Mouse (Mus musculus) lung, postnatal 0 days (tissue): ENCODE results near the gene Gm20708. TPM values are rescaled to one million over a fixed set of nuclear protein-coding genes. Genes with fewer than 3 reads are reported as not detected.

Source experiments
- ATAC-seq: fragments of 200-750 bp; cut with Nextera tagmentation; 2 replicates; pipeline ENCODE4 v1.8.0; 2017; ENCODE audit warnings: moderate library complexity
- DNase-seq: peaks from one replicate; pipeline ENCODE4 v3.0.0-alpha.2; 2016; ENCODE audit warnings: low spot score
- H3K27ac ChIP-seq: fragments of 300-500 bp; sonication (generic); 2 replicates; pipeline ENCODE4 v1.5.1; 2014; ENCODE audit warnings: antibody characterized with exemption, mild to moderate bottlenecking, low read length, mixed read lengths
- H3K27me3 ChIP-seq: fragments of 300-500 bp; sonication (generic); replicated peaks from 2 replicates; pipeline ENCODE4 v1.6.1; 2014; ENCODE audit warnings: low read length, mixed read lengths; ENCODE audit not compliant: insufficient read depth
- H3K36me3 ChIP-seq: fragments of 300-500 bp; sonication (generic); 2 replicates; pipeline ENCODE4 v1.6.1; 2014; ENCODE audit warnings: low read length, mixed read lengths; ENCODE audit not compliant: insufficient read depth
- H3K4me1 ChIP-seq: fragments of 300-500 bp; sonication (generic); 2 replicates; pipeline ENCODE4 v1.6.1; 2014; ENCODE audit warnings: antibody characterized with exemption, low read depth, low read length, mixed read lengths; ENCODE audit not compliant: insufficient read depth
- H3K4me2 ChIP-seq: fragments of 300-500 bp; sonication (generic); replicated peaks from 2 replicates; pipeline ENCODE4 v1.6.1; 2014; ENCODE audit warnings: low read depth, mild to moderate bottlenecking, low read length, moderate library complexity, mixed read lengths
- H3K4me3 ChIP-seq: fragments of 300-500 bp; sonication (generic); 2 replicates; pipeline ENCODE4 v1.5.1; 2014; ENCODE audit warnings: low read depth, low read length
- H3K9ac ChIP-seq: fragments of 300-500 bp; sonication (generic); replicated peaks from 2 replicates; pipeline ENCODE4 v1.6.1; 2014; ENCODE audit warnings: low read depth, mild to moderate bottlenecking
- H3K9me3 ChIP-seq: fragments of 300-500 bp; sonication (generic); 2 replicates; pipeline ENCODE4 v1.6.1; 2016; ENCODE audit warnings: low read length, mixed read lengths
- CTCF ChIP-seq: IDR thresholded peaks from 2 replicates; pipeline ENCODE4 v1.5.1; 2016; ENCODE audit warnings: antibody characterized with exemption, mild to moderate bottlenecking
- EP300 ChIP-seq: IDR thresholded peaks from 2 replicates; pipeline ENCODE4 v1.6.1; 2016; ENCODE audit warnings: antibody characterized with exemption, mild to moderate bottlenecking, control low read depth
- WGBS: fragments of 180-500 bp; shearing (Covaris S2); extraction: QIAGEN DNeasy Blood & Tissue Kit; methylation state at CpG from one replicate; pipeline ENCODE4 v1.1.7; 2014; 5-methylcytosine and 5-hydroxymethylcytosine counted together
- polyA plus RNA-seq: library from polyadenylated mRNA; unstranded; fragments of >200 nt; fragmentation: Nextera tagmentation; extraction: Ambion mirVana; gene quantifications from 2 replicates; pipeline ENCODE4 v1.2.1, GENCODE M21; 2015

Gm20708 gene
- polyA plus RNA-seq, 1 experiment from 2014 or later: 0.27 TPM

DNA sequence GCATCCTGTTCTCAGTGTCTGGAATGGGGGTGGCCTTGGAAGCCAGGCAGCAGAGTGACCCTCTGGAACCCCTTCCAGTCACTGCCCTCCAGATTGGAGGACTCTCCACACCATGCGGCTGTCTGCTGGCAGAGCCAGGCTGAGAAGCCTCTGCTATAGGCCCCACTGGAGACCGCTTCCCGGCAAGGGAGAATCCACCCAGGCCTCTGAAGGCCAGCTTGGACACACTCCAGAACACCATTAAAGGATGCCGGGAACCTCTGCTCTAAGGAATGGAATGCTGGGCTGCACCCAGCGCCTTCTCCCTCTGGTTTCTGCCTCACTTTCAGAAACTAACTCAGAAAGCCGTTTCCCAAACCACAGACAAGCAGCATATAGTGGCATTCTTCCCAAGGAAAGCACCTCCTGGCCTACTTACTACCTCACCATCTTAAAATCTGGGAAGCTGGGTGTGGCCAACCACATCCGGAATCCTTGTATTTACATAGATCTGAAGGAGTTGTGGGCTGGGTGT lies 13.3 kb downstream of the Gm20708 start:
- whole genome bisulfite sequencing: 32% methylated on average over 7 of the region's 7 CpGs
- no peak overlapping the region for H3K4me2 ChIP-seq
- ATAC-seq: no peak
- peak overlapping the region; percentile 39 for H3K27ac ChIP-seq
- no peak overlapping the region for H3K9ac ChIP-seq
- H3K9me3 ChIP-seq: no peaks in the 10 kb centered on the region
- H3K4me3 ChIP-seq: no peak overlapping the region
- TF ChIP-seq CTCF (no peak), EP300 (peak; percentile 36; the same call in 1 of the 2 replicates)
- DNase-seq: peak; percentile 58
- peaks cover 39% of the 10 kb centered on the region for H3K4me1 ChIP-seq
- H3K27me3 ChIP-seq: no peaks in the 10 kb centered on the region
- no peaks in the 10 kb centered on the region for H3K36me3 ChIP-seq

DNA sequence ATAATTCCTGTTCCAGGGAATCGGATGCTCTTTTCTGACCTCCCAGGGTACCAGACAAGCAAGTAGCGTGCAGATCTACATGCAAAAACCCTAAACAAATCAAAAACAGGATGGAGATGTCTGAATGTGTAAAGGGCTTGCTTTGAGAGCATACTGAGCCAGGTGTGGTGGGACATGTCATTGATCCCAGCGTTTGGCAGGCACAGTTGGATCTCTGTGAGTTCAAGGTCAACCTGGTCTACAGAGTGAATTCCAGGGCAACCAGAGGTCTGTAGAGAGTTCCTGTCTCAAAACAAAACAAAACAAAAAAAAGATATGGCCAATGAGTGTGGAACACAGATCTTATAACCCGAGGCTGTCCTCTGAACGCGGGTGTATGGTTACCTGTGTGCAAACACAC lies 13.9 kb downstream of the Gm20708 start:
- WGBS: 81% methylated on average over 6 of the region's 6 CpGs
- TF ChIP-seq EP300: no peak
- TF ChIP-seq CTCF: no peak
- Histone ChIP-seq H3K9me3 (no peaks in the 10 kb centered on the region), H3K27ac (0 out of 2 replicates have a peak overlapping the region, but pooled peaks have one; percentile 39), H3K36me3 (no peaks in the 10 kb centered on the region), H3K4me3 (no peak overlapping the region), H3K4me2 (no peak overlapping the region), H3K4me1 (peaks cover 43% of the 10 kb centered on the region), H3K27me3 (no peaks in the 10 kb centered on the region), H3K9ac (no peak overlapping the region)
- no peak for ATAC-seq
- no peak for DNase-seq

DNA sequence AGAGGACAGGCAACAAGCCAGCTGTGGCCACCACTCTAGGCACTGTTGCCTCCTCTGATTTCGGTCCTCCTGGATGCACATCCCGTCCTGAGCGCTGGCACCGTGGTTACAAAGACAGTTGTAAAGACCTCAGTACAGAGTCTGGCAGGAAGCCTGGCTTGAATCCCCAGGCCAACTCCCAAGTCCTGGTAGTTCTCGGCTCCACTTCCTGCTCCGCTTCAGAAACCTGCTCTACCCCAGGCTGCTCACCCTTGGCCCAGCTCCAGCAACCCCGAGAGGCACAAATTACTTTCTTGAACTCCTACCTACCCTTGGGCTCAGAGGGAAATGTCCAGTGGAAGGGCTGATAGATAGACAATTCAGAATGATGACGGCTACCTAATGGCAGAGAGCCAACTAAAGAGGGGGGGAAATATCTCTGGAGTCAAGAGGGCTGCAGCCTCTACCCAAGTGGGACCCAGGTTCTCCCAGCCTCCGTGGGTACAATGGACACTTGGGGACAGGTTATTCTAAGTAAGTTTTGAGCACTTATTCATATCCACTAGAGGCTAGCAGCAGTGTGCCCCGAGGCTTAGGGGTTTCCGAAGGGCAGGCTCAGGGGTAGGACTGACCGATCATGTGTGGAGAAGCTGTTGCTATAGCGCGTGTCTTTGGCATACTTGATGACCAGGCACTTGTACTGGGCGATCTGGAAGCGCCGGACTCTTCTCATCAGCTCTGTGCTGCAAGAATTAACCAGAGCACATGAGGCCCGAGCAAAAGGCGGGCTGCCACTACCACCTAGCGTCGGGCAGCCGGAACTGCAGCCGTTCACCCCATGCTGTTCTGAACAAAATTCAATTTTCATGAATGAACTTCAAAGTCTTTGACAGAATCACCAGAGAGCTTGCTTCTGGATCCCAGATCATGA lies 14.8 kb downstream of the Gm20708 start:
- no peaks in the 10 kb centered on the region for H3K36me3 ChIP-seq
- no peak for TF ChIP-seq EP300
- peak; percentile 97 for TF ChIP-seq CTCF
- no peak overlapping the region for H3K9ac ChIP-seq
- peak overlapping the region; percentile 1; the same call in 1 of the 2 replicates for H3K27ac ChIP-seq
- H3K4me2 ChIP-seq: peak overlapping the region; percentile 63
- H3K9me3 ChIP-seq: no peaks in the 10 kb centered on the region
- H3K4me1 ChIP-seq: peaks cover 52% of the 10 kb centered on the region
- H3K4me3 ChIP-seq: 0 out of 2 replicates have a peak overlapping the region, but pooled peaks have one; percentile 0
- peak; percentile 88 for DNase-seq
- ATAC-seq: peak; percentile 82
- no peaks in the 10 kb centered on the region for H3K27me3 ChIP-seq
- WGBS: 4% methylated on average over 23 of the region's 23 CpGs

DNA sequence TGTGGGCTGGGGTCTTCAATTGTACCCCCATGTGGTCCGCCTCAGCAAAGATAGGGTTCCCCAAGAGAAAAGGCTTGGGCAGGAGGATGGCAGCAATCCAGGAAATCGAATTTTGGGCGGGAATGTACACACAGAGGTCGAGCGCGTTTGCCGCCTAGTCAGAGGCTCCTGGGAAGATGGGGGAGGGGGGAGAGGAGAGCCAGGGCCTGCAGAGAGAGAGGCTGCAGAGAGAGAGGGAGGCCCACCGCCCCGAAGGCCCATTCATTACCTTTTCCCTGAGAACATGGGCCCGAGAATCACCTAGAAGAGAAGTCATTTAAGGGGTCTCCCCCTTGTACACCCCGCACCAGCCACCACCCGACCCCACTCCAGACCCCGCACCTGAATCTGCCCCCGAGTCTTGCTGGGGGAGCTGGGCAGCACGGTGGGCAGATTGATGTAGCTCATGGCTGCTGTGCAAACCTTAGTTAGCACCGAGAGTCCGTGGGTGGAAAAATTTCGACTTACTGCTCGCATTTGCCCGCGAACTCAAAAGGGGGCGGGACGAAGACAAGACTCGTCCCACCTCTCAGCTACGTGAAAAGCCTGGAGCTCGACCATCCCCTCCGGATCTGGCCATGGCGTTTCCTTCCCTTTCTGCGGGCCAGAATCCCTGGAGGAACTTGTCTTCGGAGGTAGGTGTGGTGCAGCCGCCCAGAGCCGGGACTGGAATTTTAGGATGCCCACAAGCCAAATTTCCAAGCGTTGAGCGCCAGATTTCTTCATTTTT lies 16.0 kb downstream of the Gm20708 start, which contains the start of the genes Afmid and Tk1:
Gene Afmid (plus strand): TSS at position 592 of the 769 bp plus-strand sequence.
Gene Tk1 (minus strand): TSS at position 760 of the 769 bp plus-strand sequence.
- under 1% methylated on average over 34 of the region's 34 CpGs for WGBS
- peak within 1 kb of the TSS; percentile 20; the same call in 1 of the 2 replicates for H3K9ac ChIP-seq
- TF ChIP-seq EP300: no peak
- no peak for TF ChIP-seq CTCF
- H3K4me2 ChIP-seq: peak within 1 kb of the TSS; percentile 63
- H3K27me3 ChIP-seq: no peaks in the 10 kb centered on the region
- DNase-seq (peak; percentile 92), ATAC-seq (peak; percentile 32)
- H3K36me3 ChIP-seq: no peaks in the 10 kb centered on the region
- H3K4me3 ChIP-seq: peak within 1 kb of the TSS; percentile 27; the same call in 1 of the 2 replicates
- H3K27ac ChIP-seq: peak within 1 kb of the TSS; percentile 43
- no peaks in the 10 kb centered on the region for H3K9me3 ChIP-seq
- peaks cover 62% of the 10 kb centered on the region for H3K4me1 ChIP-seq

DNA sequence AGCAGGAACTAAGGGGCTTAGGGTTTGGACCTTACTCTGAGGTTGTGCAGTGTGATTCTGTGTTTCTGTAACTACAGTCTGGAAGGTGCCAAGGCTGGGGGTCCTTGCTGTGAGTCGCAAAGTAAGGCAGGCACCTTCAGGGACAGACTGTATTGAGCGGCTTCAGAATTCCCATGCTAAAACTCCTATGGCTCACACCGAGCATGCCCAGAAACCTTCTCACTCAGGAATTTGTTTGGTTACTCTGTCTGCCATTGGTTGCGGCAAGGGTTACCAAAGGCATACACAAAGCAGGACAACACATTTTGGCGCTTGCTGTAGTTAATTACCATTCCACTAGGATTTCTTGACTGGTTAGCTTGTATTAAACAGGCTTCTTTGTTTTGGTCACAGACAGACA lies 16.7 kb downstream of the Gm20708 start:
- peak overlapping the region; percentile 20; the same call in 1 of the 2 replicates for H3K9ac ChIP-seq
- H3K4me3 ChIP-seq: peak overlapping the region; percentile 27; the same call in 1 of the 2 replicates
- H3K4me2 ChIP-seq: peak overlapping the region; percentile 63
- H3K27ac ChIP-seq: peak overlapping the region; percentile 43
- no peaks in the 10 kb centered on the region for H3K9me3 ChIP-seq
- H3K27me3 ChIP-seq: no peaks in the 10 kb centered on the region
- no peak for TF ChIP-seq EP300
- TF ChIP-seq CTCF: no peak
- H3K36me3 ChIP-seq: no peaks in the 10 kb centered on the region
- H3K4me1 ChIP-seq: peaks cover 65% of the 10 kb centered on the region
- DNase-seq (peak; percentile 49), ATAC-seq (no peak)
- WGBS: 12% methylated on average over 5 of the region's 5 CpGs
